Mouse (Mus musculus): ENCODE results near the gene Ebi3. TPM values are rescaled to one million over a fixed set of nuclear protein-coding genes. Genes with fewer than 3 reads are reported as not detected.
"Not testable (repeated sequence)": the region's sequence is repeated elsewhere in the genome, so short reads cannot be mapped to it uniquely, and the experiment has no call there.

Ebi3 gene
- total RNA-seq (2021): under 1 TPM; 0.75 to 0.81 TPM

- no peak for DNase-seq (ENCODE audit: low spot score)
- intact Hi-C loops (cut with DNase I): no loop called here
Measured at GRCm38 (mm10) chr17:55952447-55953027, at the start of gene Ebi3. Ebi3 (plus strand) TSS chr17:55952640.

GRCm38 (mm10) chr17:55903087-55903486 is 49.4 kb upstream of the Ebi3 start:
- intact Hi-C loops (cut with DNase I): no loop called here
- no peak for DNase-seq (ENCODE audit: low spot score)

- intact Hi-C loops (cut with DNase I): no loop called here
- no peak for DNase-seq (ENCODE audit: low spot score)
Measured at GRCm38 (mm10) chr17:55903687-55904086, 48.8 kb upstream of the Ebi3 start.

- DNase-seq (ENCODE audit: low spot score): no peak
- intact Hi-C loops (cut with DNase I): no loop called here
Measured at GRCm38 (mm10) chr17:55904131-55904530, 48.3 kb upstream of the Ebi3 start.

GRCm38 (mm10) chr17:55906669-55907068 is 45.8 kb upstream of the Ebi3 start:
- intact Hi-C loops (cut with DNase I): no loop called here
- DNase-seq (ENCODE audit: low spot score): no peak

- DNase-seq (ENCODE audit: low spot score): no peak
Measured at GRCm38 (mm10) chr17:55931553-55932502, 20.6 kb upstream of the Ebi3 start.

GRCm38 (mm10) chr17:55932635-55933034 is 19.8 kb upstream of the Ebi3 start:
- no peak for DNase-seq (ENCODE audit: low spot score)
- intact Hi-C loops (cut with DNase I): no loop called here

More at GRCm38 (mm10) chr17:55931553-55932502, 20.6 kb upstream of the Ebi3 start:
- intact Hi-C loops (cut with DNase I): no loop called here

- intact Hi-C loops (cut with DNase I): no loop called here
- no peak for DNase-seq (ENCODE audit: low spot score)
Measured at GRCm38 (mm10) chr17:55933191-55933590, 19.2 kb upstream of the Ebi3 start.

GRCm38 (mm10) chr17:55944387-55944865 is 8.0 kb upstream of the Ebi3 start:
- DNase-seq (ENCODE audit: low spot score): not testable (repeated sequence)
- intact Hi-C loops (cut with DNase I): loop anchor here (2.0 to 5.0 kb wide), 2 partner anchors 66 to 232 kb away; partner anchors contain the start of genes Pot1b and Zfp119a

GRCm38 (mm10) chr17:55944866-55945682 is 7.4 kb upstream of the Ebi3 start:
- intact Hi-C loops (cut with DNase I): loop anchor here (2.0 to 5.0 kb wide), 2 partner anchors 66 to 233 kb away; partner anchors contain the start of genes Pot1b and Zfp119a
- peak; percentile 91 for DNase-seq (ENCODE audit: low spot score)

- intact Hi-C loops (cut with DNase I): loop anchor here (2.0 kb wide), 2 partner anchors 55 to 67 kb away; partner anchors contain the start of gene Zfp119a
- DNase-seq (ENCODE audit: low spot score): no peak
Measured at GRCm38 (mm10) chr17:55945696-55946095, 6.7 kb upstream of the Ebi3 start.

- intact Hi-C loops (cut with DNase I): no loop called here
- no peak for DNase-seq (ENCODE audit: low spot score)
Measured at GRCm38 (mm10) chr17:55948647-55949046, 3.8 kb upstream of the Ebi3 start.

GRCm38 (mm10) chr17:55949400-55949799 is 3.0 kb upstream of the Ebi3 start, which contains the start of gene Zfp119b:
Zfp119b (minus strand) TSS chr17:55949500.
- no peak for DNase-seq (ENCODE audit: low spot score)
- intact Hi-C loops (cut with DNase I): no loop called here

- DNase-seq (ENCODE audit: low spot score): no peak
- intact Hi-C loops (cut with DNase I): no loop called here
Measured at GRCm38 (mm10) chr17:55950601-55951000, 1.8 kb upstream of the Ebi3 start.

- DNase-seq (ENCODE audit: low spot score): no peak
- intact Hi-C loops (cut with DNase I): no loop called here
Measured at GRCm38 (mm10) chr17:55952041-55952440, 399 bp upstream of the Ebi3 start.

GRCm38 (mm10) chr17:55953751-55954150 is 1.3 kb downstream of the Ebi3 start:
- DNase-seq (ENCODE audit: low spot score): no peak
- intact Hi-C loops (cut with DNase I): no loop called here

- intact Hi-C loops (cut with DNase I): no loop called here
- no peak for DNase-seq (ENCODE audit: low spot score)
Measured at GRCm38 (mm10) chr17:55954229-55954628, 1.8 kb downstream of the Ebi3 start.

- no peak for DNase-seq (ENCODE audit: low spot score)
- intact Hi-C loops (cut with DNase I): loop anchor here (5.0 kb wide), 3 partner anchors 74 to 301 kb away; partner anchors contain the start of gene Fem1a
Measured at GRCm38 (mm10) chr17:55956129-55956528, 3.7 kb downstream of the Ebi3 start.

- intact Hi-C loops (cut with DNase I): loop anchor here (5.0 kb wide), 3 partner anchors 74 to 301 kb away; partner anchors contain the start of gene Fem1a
Measured at GRCm38 (mm10) chr17:55956591-55956990, 4.2 kb downstream of the Ebi3 start.

GRCm38 (mm10) chr17:55957168-55957567 is 4.7 kb downstream of the Ebi3 start:
- no peak for DNase-seq (ENCODE audit: low spot score)
- intact Hi-C loops (cut with DNase I): loop anchor here (5.0 kb wide), 3 partner anchors 75 to 300 kb away; partner anchors contain the start of gene Fem1a

More at GRCm38 (mm10) chr17:55956591-55956990, 4.2 kb downstream of the Ebi3 start:
- no peak for DNase-seq (ENCODE audit: low spot score)

Measured in heart, postnatal 25 days (tissue).